Mouse (Mus musculus) embryonic facial prominence, embryonic 10.5 days (tissue): ENCODE data around the gene Vps37d. TPM values are rescaled to one million over a fixed set of nuclear protein-coding genes. Genes with fewer than 3 reads are reported as not detected.

Experiments
- polyA plus RNA-seq: library from polyadenylated mRNA; unstranded; fragments of >200 nt; fragmentation: Nextera tagmentation; extraction: Ambion mirVana; gene quantifications from 2 replicates; pipeline ENCODE4 v1.2.1, GENCODE M21; 2016

Vps37d gene
- polyA plus RNA-seq, 1 experiment from 2014 or later = 9.5 TPM

Other genes starting within 250 kb of the Vps37d start
- not detected in 2 replicates for gene Tmem270, start 171.5 kb downstream of the Vps37d start, polyA plus RNA-seq
- gene Cldn13, start 162.7 kb downstream of the Vps37d start, polyA plus RNA-seq = 2.1 and 2.8 TPM in 2 replicates
- 14.8 and 17.0 TPM in 2 replicates for gene Mettl27, start 145.9 kb downstream of the Vps37d start, polyA plus RNA-seq
- gene Cldn4, start 131.3 kb downstream of the Vps37d start, polyA plus RNA-seq = 16.7 and 17.5 TPM in 2 replicates
- gene Cldn3, start 92.1 kb downstream of the Vps37d start, polyA plus RNA-seq = 18.2 and 18.8 TPM in 2 replicates
- 39.6 and 41.7 TPM in 2 replicates for gene Abhd11, start 69.1 kb downstream of the Vps37d start, polyA plus RNA-seq
- 13.5 and 13.8 TPM in 2 replicates for gene Stx1a, start 54.8 kb downstream of the Vps37d start, polyA plus RNA-seq
- 27.0 and 27.4 TPM in 2 replicates for gene Dnajc30, start 14.1 kb downstream of the Vps37d start, polyA plus RNA-seq
- 190 and 194 TPM in 2 replicates for gene Bud23, start 13.3 kb downstream of the Vps37d start, polyA plus RNA-seq
- 3.5 and 3.8 TPM in 2 replicates for gene Mlxipl, start 11.6 kb upstream of the Vps37d start, polyA plus RNA-seq
- 21.3 and 22.2 TPM in 2 replicates for gene Tbl2, start 71.4 kb upstream of the Vps37d start, polyA plus RNA-seq
- gene Bcl7b, start 90.0 kb upstream of the Vps37d start, polyA plus RNA-seq = 44.6 and 48.5 TPM in 2 replicates
- gene Baz1b, start 109.0 kb upstream of the Vps37d start, polyA plus RNA-seq = 60.1 and 61.5 TPM in 2 replicates
- gene Fzd9, start 173.0 kb upstream of the Vps37d start, polyA plus RNA-seq = 3.3 and 5.1 TPM in 2 replicates